Mouse (Mus musculus): ENCODE results near the gene Dusp6.

Gene Dusp6

DNA sequence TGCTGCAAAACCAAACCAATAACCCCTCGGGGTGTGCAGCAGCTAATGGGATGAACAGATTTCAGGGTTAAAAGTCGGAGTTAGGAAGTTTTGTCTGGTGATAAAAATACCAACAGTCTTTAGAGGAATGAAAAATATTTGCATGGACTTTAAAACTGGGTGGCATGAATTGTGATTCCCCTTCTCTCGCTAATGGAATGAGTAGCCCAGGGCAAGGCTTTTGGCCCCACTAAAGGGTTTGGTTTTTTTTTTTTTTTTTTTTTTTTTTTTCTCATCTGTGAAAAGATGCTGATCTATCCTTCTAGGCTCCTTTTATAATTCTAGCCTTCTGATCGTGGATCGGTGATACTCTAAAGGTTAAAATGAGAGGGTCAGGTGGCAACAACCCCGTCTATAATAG lies 6.7 kb downstream of the Dusp6 start:
- in situ Hi-C loops (cut with MboI, MseI) = loop anchor here in 1 of 2 experiments (5.0 kb wide), 1 partner anchor 113 kb away; no protein-coding TSS in a partner anchor

DNA sequence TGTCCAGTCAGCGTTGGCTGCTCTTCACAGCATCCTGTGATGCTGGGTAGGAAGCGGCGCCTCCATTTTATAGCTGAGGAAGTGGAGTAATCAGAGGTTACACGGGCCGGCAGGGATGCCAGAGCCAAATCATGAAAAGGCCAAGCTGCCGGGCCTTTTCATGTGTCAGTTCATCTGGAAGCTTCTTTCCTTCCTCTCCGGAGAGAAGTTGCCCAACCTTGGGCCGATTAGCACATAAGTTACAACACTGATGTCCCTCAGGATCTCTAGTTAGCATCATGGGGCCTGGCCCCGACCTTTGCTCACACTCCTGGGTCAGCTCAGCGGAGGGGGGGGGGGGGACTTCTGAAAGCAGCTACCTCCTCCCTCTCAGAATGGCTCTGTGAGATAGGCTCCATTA lies 7.4 kb downstream of the Dusp6 start:
- in situ Hi-C loops (cut with MboI, MseI) = no loop called here

DNA sequence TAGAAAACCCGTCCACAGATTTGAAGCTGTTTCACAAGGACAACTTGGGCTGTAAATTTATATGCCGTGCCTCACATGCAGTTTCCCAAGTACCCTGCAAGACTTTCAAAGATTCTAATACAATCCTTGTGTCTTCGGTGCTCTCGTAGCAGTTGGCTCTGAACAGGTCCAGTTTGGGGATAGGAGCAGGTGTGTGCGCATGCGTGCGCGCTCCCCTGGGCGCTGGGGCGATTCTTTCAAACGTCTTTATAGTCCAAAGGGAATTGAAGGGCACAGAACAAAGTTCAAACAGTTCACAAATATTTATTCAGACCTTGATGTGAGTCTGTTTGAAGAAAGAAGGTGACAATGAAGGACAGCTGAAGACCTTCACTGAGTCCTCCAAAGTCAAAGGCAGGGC lies 8.0 kb downstream of the Dusp6 start:
- in situ Hi-C loops (cut with MboI, MseI) = no loop called here

DNA sequence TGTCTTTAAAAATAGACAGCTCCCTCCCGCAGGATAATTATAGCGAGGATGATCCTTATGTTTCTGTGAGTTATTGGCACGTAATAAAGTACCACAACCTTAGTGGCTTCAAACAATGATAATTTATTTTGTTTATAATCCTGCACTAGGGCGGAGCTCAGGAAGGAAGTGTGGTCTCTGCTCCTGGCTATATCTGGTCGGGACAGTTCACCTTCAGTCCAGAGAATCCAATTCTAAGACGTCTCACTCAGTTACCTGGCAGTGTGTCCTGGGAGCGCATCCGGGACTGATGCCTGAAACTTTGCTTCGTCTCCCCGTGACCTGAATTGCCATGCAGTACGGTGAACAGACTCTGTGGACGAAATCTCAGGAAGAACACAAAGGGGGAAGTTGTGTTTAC lies 10.0 kb downstream of the Dusp6 start:
- in situ Hi-C loops (cut with MboI, MseI) = no loop called here

DNA sequence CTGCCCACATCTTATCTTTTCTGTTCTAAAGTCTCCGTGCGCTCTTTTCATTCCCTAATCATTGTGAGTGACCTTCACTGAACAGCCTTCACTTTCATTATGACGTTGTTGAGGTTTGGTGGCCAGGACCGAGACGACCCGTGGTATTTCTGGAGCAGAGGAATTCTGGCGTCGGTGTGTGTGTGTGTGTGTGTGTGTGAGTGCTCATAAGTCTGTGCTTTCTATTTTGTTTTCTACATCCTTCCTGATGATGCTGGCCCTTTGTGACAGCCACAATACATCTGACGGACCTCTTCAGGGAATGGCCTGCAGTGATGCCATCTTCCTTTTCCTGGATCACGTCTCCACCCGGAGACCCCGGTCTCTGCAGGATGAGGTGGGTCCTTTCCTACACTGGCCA lies 11.6 kb downstream of the Dusp6 start:
- in situ Hi-C loops (cut with MboI, MseI) = no loop called here

DNA sequence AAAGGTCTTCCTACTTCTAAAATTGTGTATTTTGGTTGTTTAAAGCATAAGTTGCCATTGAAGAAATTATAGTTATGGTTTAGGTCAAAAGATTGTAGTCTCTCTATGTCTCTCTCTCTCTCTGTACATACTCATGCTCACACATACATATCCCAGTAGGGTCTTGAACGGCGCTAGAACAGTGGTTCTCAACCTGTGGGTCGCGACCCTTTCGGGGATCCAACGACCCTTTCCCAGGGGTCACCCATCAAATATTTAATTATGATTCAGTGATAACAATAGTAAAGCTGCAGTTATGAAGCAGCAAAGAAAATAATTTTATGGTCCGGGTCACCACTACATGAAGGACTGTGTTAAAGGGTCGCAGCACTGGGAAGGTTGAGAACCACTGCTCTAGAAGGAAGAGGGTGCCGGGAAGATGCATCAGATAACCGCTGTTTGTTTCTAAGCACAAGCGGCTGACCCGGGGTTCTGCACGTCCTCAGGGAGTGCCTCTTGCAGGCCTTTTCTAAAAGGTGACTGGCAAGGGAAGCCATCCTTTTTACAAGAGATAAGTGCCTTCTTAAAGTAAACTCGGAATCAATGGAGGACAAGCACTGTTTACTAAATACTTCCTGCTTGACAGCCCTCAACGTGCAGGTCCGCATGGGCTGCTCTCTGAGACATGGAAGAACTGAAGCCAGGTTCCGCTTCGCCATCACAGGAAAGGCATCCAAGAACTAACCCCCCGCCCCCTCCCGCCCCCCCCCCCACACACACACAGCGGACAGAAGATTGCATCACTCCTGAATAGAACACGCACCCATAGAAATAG lies 16.2 kb downstream of the Dusp6 start:
- in situ Hi-C loops (cut with MboI, MseI) = no loop called here

DNA sequence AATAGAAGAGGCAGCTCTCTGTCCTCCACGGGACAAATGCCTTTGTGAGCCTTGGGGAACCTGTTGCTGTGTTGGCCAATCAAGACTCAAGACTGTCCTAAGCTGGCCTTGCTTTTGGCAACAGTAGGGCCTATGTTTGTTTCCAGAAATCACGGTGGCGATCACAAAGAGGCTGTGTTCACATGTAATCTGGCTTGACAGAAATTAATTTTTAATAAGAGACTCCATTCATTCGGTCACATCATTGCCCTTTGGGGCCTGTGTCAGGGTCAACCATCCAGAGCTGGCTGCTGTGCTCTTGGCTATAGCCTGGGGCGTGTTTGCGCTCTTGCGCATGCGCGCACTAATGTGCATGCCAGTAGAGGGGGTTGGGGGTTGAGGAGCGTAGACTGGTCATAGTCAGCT lies 21.0 kb downstream of the Dusp6 start:
- in situ Hi-C loops (cut with MboI, MseI) = no loop called here

DNA sequence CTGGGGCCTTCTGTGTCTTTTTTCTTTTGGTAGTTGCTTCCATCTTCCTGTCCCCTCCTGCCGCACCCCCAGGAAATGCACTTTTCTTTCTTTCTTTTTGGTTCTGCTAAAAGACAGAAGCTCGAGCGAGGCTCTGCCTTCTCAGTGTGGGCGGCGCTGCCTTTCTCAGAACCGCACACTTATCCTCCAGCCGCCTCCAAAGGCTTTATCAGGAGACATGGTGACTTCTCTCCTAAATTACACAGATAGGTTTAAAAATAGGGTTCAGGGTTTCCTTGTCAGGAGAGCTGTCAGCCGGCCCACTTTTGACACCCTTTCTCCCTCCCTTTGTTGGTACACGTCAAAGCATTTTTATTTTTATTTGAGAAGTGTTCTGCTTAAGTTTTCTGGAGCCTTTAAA lies 21.9 kb downstream of the Dusp6 start:
- in situ Hi-C loops (cut with MboI, MseI) = no loop called here

DNA sequence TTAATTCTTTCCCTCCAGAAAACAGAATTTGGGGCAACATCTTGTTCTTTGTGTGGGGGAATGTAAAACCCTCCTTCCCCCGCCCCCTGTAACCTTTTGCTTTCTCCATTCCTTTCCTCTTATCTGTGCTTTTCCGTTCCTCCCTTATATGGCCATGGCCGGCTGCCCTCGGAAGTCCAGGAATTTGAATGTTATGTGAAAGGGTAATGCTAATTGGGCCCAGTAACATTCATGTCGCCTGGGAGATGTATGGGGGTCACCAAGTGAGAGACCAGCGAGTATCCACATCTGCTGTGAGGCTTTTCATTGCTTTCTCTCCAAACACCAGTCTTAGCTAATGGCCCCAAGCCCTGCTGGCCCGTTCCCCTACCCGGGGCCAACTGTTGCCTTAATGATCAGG lies 22.7 kb downstream of the Dusp6 start:
- in situ Hi-C loops (cut with MboI, MseI) = no loop called here

DNA sequence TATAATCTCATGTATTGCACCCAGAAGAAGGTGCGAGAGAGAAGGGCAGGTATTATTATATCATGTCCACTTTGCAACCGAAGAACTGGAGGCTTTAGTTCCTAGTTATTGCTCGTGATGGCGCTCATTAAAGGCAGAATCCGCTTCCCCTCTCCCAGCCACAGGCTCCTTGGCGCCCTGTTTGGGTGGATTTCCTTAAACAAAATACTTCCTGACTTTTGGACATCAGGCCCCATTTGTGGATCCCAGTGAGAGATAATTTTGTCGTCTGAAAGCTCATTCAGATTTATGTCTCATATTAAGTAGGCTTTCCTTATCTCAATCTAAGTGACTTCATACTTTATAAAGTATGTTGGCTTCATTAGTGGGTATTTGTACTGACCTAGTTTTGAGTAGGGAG lies 23.2 kb downstream of the Dusp6 start:
- in situ Hi-C loops (cut with MboI, MseI) = no loop called here

DNA sequence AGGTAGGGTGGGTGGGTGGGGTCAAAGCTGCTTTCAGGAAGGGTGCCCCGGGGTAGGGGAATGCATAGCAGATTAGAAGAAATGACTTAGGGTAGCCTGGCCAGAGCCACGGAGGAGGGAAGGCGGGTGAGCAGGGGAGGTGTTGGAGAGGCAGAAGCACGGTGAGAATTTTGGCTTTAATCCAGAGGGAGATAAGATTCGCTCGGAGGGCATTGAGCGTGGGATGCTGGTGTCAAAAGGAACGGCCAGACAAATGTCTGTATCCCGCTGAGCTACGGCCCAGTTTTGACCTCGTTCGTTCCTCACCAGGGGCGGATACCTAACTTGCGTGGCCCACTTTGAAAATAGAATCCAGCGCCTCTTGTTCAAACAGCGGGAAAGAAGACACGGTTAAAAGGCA lies 23.8 kb downstream of the Dusp6 start:
- in situ Hi-C loops (cut with MboI, MseI) = no loop called here

DNA sequence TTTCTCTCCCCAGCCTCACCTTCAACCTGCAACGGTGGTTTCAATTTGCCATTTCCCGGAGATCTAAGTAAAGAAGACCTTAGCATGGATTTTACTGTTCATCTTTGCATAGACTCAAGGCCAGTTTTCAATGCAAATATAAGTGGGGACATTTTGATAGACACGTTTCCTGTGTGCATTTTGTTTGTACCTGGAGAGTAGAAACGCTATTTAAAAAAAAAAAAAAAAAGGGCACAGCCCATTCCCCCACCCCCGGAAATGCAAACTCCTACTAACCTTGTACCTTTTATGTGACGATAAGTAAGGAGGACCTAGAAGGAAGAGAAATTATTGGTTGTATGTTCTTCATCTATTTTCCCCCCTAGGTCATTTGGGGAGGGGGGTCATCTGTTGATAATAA lies 24.2 kb downstream of the Dusp6 start:
- in situ Hi-C loops (cut with MboI, MseI) = no loop called here

DNA sequence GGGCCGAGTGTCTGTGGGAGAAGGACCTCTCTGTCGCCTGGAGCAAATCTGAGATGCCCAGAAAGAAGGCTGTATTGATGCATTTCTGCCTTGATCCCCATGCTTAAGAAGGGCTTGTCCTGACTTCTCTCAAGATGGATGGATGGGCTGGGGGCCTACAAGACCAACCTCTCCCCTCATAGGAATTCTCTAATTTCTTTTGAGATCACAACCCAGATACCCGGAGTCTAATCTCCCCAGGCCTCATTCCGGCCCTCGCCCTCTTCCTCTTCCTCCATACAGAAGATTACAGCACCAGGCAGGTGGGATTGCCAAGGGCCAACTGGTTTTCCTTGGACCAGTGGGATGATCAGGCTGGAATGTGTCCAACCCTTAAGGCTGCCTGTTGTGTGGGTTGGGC lies 26.1 kb downstream of the Dusp6 start:
- in situ Hi-C loops (cut with MboI, MseI) = no loop called here

DNA sequence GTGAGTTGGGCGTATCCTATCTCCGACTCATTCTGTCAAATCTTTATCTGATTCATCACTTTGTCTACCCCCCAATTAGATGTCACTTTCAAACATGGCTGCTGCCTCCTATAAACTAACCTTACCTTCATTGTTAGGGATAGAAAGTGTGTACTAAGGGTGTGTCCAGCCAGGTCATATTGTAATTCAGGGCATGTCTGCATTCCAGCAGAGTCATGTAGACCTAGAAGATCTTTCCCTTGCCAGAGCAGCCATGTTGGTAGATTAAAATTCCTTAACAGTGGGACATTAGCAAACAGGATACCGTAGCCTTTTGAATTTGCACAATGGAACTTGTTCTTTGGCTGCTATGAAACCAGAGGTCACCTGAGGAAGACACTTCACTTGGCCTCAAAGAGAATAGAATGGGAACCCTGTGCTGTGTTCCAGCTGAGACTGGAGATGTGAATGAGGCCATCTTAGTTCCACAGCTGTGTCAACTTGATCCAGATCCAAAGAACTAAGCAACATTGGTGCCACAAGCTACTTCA lies 30.1 kb downstream of the Dusp6 start:
- in situ Hi-C loops (cut with MboI, MseI) = no loop called here

DNA sequence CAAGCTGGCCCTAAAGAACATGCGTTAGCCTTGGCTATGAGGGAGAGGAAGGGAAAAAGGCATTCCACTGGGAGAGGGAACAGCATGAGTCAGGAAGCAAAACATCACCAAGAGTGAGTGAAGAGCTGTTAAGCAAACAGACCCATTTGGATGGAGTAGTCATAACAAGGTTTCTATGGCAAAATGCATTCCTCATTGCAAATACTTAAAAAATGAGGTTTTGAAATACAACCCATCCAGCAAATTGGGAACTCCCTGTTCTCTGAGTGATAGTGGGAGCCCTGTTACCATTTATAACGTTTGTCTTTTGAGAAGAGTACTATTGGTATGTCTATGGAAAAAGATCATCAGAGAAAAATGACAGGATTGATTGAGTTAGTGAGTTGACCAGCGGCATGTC lies 34.7 kb downstream of the Dusp6 start:
- in situ Hi-C loops (cut with MboI, MseI) = no loop called here

DNA sequence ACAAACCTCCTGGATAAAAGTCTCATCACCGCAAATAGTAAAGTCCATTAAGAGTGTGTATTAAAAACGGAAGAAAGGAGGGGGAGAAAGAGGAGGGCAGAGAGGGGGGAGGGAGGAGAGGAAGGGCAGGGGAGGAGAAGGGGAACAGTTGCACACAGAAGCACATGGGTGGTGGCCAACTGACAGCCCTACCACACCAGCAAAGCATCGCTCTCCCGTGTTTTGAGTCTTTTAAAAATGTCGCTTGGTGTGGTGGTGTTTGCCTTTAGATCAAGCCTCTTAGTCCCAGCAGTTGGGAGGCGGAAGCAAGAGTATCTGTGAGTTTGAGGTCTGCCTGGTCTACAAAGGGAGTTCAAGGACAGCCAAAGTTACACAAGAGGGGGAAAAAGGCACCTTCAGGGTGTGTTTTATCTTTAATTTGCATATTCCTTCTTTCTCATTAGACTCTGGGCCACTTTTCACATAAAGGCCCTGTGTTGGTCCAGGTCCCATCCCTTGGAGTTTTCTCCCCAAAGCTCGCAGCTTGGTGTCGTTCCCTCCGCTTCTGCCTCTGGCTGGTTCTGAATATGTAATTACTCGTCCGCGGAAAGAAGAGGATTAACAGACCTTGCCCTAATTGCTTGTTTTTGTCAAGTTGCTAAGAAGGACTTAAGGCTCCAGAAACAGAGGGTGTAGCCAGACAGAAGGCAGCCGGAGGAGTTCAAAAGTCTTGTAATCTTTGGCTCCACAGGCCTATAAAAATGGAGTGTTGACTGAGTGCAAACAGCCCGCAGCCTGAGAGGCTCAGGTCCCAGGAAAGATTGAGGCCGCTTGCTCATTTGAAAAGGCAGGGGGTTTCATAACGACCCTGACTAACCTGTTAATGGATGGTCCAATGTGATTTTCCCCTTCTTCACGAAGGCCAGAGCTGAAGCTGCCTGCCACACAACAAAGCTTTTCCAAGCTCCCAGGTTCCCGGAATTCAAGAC lies 35.6 kb downstream of the Dusp6 start:
- in situ Hi-C loops (cut with MboI, MseI) = no loop called here

DNA sequence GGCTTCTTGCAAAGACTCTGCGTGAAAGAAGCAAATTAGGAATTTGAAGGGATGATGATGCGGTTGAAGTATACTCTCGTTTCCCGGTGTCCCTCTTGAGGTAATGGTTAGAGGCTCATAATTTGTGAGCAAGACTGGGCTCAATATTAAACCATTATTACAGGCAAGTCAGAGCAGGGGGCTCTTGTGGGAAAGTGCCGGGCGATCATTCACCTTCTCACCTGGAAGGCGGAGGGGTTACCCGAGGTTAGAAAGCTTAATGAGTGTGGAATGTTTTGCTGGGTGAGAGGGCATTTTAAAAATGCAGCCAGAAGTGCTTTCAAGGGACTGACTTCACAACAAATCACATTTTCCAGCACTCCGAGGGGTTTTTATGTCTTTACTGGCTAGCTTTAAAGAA lies 36.3 kb downstream of the Dusp6 start:
- in situ Hi-C loops (cut with MboI, MseI) = no loop called here

DNA sequence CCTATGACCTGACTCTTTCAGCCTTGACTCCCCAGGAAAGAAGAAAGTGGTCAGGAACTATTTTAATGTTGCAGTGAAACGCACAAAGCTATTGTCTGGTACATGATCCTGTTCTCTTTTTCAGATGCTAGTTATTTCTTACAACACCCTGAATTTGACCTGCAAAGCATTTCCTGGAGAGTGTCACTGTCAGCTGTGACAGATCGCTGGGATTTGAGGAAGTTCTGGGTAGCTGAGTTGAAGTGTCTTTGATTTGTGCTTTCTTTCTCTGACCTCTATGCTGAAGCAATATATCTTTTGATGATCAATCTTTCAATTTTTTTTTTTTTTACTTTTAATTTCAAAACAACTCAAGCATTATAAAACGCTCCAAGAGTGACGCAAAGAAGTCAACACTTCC lies 39.0 kb downstream of the Dusp6 start:
- in situ Hi-C loops (cut with MboI, MseI) = no loop called here

DNA sequence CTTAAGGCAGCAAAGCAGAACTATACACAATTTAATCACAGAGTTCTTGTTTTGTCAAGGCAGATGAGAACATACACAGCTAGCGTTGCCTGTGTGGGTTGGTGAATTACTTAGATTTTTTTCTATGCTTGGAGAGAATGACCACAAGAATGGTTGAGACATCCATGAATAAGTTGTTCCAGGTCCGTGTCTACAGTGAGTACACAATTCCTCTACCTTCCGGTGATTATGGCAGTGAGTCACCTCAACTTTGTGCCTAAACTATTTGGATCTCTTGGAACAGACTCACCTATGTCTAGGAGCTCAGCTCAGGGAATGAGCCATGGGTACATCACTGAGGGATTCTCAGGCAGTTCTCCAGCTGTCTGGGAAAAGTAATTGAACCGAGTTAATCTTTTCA lies 45.8 kb downstream of the Dusp6 start:
- in situ Hi-C loops (cut with MboI, MseI) = no loop called here

DNA sequence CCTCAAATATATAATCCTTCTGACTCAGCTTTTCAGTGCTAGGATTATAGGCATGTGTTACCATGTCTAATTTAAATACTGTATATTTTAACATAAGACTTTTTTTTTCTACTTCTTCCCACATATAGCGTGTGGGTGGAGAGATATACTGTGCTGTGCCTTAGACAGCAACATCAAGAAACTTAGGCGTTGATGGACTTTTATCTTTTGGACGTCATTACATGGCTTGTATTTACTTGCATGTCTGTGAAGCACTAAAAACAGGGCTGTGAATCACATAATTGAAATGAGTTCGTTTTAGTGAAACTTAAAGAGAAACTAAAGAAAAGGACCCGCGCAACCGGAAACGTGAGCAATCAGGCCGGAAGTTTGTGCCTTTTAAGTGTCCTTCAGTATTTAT lies 46.6 kb downstream of the Dusp6 start:
- in situ Hi-C loops (cut with MboI, MseI) = loop anchor here in 1 of 2 experiments (10.0 kb wide), 1 partner anchor 855 kb away; no protein-coding TSS in a partner anchor

DNA sequence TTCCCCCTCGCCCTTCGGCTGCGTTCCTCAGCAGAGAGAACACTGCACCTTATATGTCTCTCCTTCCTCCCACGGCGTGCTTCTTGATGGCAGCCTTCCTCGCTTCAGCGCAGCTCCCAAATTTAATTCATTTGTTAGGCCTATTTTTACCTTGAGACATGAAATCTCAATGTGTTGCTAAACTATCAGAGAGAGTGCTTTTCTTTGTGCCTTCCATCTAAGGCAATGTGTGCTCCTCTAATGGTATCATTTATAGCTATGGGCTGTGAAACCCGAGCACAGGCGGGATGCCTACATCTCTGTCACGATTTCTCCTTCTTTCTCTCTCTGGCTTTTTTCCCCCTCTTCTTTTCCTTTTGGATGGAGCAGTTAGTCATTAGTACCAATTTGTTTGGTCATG lies 47.2 kb downstream of the Dusp6 start:
- in situ Hi-C loops (cut with MboI, MseI) = loop anchor here in 1 of 2 experiments (10.0 kb wide), 1 partner anchor 855 kb away; no protein-coding TSS in a partner anchor

DNA sequence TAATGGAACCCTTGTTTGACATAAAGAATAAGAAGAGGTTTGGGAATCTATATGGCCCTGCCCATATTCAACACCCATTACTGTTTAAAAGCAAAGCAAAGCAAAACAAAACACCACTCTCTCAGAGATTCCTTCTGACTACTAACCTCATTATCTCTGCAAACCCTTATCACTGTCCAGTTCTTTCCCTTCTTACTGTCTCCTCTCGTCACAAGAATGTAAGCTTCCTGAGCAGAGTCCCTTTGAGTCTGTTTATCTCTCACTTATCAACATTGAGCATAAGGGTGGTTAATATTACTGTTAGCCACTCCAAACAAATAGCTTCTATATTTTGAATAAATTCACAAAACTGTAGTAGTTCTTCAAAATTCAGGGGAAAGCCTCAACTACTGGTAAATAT lies 48.9 kb downstream of the Dusp6 start:
- in situ Hi-C loops (cut with MboI, MseI) = loop anchor here in 1 of 2 experiments (10.0 kb wide), 1 partner anchor 853 kb away; no protein-coding TSS in a partner anchor
